Mouse (Mus musculus): ENCODE data around the gene Jmjd8.
A peak's percentile ranks its signal among the peaks of the same experiment; 100 is the strongest.

The Jmjd8 gene

DNA sequence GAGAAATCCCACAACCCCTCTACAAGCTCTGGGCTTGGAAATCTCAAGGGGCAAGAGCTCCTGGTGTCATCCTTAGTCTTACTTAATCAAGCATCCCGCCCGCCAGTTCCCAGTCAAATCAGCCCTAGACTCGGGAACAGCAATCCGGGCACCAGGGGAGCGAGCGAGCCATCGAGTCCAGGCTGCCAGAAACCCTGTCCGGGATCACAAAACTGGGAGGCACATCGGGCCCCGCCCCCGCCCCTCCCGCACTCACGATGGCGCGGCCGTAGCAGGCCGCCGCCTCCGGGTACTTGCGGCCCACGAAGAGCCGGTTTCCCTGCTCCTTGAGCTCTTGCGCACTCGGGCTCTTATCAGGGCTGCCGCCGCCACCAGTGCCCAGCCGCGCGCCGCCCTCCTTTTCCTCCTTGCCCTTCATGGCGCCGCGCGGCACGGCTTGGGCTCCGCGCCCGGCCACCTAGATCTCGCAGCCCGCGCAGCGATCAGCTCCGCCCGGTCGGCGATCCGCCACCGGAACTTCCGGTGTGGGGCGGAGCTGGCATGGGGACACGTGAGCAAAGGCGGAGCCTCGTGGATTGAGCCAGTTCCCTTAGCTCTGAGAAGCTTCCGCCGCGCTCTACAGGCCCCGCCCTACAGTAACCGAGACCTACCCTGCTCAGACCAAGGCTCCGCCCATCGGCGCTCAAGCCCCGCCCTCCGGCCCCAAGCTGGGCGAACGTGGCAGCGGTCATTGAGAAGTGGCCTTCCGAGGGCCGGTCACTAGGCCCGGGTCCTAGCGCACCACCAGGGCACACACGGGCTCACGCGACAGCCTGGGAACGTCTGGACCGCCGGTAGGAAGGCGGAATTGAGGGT is 4.0 kb downstream of the Jmjd8 start:
- DNase-seq (ENCODE audit: low spot score) = peak; percentile 100

DNA sequence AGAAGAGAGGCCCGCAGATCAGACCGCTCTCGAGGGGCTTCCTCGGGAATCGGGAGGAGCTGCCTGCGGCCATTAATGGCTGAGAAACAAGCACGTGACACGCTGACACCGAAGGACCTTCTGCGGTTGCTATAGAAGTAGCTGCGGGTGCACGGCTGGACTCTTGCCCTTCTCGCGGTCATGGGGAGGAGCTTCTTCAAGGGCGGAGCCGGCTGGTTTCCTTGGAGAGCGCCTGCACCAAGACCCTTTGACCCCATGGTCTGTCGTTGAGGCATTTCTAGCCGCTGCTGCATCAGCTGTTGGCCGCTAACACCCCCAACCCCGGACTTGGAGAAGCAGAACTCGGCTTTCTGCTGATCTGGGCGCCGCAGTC is 4.6 kb downstream of the Jmjd8 start, which contains the start of gene Stub1:
Stub1 (minus strand) TSS at position 114 of the 373 bp plus-strand sequence.
- peak; percentile 93 for DNase-seq (ENCODE audit: low spot score)

DNA sequence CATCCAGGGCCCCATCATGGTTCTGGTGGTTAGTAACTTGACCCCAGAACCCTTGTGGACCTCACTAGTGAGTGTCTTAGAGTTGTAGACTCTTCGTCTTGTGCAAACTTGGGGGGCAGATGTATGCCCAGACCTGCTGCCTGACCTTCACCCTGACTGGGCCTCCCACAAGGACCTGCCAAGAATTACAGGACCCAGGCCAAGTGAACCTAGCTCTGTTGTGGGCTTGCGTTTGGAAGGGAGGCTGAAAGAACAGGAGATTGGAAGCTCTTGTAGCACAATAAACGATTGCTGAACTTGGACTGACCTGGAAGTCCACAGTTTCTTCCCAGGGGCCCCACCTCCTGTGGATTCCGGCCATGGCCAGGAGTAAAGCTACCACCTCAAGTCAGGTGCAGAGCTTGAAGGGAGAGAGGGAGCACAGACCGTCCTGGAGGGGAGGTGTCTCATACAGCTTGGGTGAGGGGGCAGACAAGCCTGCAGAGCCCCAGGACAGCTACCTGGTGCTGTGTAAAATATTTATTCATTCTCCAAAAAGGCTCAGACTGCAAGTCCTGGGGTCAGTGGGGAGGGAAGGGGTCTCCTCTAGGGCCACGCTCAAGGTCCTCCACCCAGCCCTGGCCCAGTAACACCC is 5.4 kb downstream of the Jmjd8 start:
- no peak for DNase-seq (ENCODE audit: low spot score)

DNA sequence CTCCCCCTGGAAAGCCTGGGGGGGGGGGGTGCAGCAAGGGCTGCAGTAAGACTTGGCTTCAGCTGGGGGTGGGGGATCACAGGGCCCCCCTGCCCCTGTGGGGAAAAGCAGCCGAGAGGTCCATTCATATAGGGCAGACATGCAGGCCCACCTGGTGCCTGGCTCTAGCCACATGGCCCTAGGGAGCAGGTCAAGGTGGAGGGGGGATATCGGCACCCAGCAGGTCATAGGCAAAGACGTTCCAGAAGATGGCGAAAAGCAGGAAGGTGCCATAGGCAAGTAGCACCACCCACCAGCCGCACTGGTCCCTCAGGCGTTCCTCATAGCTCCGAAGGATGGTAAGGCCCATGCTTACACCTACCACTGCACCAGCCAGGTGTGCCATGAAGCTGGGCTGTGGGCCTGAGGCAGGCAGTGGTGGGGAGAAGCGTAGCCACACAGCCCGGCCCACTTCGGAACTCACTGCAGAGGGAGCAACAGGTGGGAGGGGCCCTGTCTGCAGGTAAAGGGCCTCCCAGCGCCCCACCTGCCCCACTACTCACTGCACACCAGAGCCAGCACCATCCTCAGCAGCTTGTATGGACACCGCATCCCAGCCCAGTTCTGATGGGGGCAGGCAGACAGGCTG is 6.0 kb downstream of the Jmjd8 start:
- DNase-seq (ENCODE audit: low spot score) = no peak

DNA sequence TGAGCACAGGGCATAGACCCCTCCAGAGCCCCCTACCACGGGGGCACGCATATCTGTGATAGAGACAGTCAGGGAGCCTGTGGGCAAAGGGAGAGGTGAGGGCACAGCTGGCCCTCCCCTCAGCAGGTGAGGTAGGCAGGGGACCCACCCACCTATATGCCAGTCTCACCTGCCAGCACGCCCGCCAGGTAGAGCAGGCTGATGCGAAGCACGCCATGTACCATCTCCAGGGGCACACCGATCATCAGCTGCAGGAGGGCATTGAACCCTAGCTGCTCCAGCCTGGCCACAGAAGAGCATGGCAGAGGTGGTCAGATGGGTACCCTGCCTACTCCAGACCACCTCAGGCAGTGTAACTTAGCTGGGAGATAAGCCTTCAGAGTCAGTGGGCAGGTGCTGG is 6.6 kb downstream of the Jmjd8 start:
- DNase-seq (ENCODE audit: low spot score) = no peak

DNA sequence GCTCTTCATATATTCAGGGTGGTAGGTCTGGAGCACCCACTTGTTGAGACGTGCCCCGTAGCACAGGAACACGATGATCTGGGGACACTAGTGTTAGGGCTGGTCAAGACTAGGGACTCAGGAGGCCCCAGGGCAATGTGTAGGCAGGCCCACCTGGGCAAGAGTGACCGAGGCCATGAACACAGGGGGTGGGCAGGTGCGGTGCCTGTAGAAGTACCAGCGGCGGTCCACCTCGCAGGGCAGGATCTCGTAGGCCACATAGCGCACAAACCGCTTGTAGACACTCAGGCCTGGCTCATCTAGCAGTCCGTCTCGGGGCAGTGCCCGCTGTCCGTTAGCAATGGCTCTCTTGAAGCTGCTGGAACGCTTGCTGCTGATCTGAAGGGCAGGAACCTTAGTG is 7.1 kb downstream of the Jmjd8 start:
- no peak for DNase-seq (ENCODE audit: low spot score)

DNA sequence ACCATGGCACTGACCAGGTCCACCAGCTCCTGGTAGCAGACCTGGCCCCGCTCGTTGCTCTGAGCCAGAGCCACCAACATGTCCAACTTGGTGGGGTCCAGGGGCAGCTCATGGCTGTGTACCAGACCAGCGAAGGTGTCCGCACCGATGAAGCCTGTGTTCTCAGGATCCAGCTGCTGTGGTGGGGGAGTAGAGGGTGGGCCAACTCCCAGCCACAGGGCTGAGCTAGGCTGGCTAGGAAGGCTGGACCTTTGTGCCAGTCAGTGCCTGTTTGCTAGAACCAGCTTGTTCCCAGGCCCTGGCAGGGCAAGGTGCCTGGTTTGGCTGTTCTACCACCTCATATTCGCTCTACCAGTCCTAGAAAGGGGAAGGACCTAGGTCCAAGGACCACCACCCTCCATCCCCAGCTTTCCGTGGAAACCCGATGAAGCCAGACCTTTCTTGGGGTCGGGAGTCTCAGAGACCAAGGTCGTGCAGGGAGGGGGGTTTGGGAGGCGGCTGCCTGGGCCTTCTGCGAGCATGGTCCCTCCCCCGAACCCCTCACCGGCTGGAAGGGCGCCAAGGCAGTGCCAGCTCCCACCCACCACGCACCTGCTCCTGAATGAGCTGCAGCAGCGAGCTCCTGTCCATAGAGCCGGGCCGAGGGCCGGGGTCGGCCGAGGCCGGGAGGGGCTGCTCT is 7.9 kb downstream of the Jmjd8 start:
- DNase-seq (ENCODE audit: low spot score) = peak; percentile 83

DNA sequence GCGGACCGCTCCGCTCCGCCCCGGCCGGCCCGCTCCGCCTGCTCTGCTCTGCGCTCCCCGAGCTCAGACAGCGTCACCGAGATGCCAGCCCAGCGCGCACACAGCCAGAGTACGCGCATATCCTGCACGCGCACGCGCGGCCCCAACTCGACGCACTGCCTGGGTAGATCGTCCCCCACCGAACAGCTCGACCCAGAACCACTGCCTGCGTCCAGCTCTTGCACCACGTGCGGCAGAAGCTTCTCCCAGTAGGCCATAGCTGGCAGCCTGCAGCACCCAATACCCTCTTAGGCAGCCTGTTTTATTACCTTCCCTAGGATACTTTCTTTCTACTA is 8.4 kb downstream of the Jmjd8 start, which contains the start of gene Rhbdl1:
Rhbdl1 (minus strand) TSS at position 220 of the 335 bp plus-strand sequence.
- DNase-seq (ENCODE audit: low spot score) = peak; percentile 84

DNA sequence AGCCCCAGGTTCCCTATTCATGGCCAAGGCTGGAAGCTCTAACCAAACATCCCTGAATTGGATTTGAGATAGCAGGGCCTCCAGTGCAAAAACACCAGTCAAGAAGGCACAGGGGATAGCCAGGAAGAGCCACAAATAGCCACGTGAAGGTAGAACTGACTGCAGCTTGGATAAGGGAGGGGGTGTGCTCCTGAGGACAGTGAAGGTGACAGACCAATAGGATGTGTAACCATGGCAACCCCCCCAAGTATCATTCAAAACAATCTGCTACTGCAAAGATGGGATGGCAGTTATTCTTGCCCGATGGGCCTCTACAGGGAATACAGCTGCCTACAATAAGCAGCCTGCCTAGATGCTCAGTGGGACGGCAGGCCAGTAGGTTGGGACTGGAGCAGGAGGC is 8.9 kb downstream of the Jmjd8 start:
- DNase-seq (ENCODE audit: low spot score) = no peak

DNA sequence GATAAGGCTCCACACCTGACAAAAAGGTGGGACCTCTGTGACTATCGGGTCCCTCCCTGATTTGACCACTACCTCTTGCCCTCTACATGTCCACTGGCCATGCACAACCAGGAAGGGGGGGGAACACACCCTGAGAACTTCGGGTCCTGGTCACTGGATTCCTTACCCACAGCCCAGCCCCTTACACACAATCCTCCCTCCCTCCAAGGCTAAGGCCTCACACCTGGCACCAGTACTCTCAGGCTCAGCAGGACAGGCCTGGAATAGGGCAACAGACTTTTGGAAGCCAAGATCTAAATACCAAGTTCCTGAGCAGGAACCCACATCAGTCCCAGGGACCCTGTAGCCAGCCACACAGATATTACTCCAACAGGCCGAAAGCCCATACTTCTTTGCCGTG is 10.2 kb downstream of the Jmjd8 start:
- DNase-seq (ENCODE audit: low spot score) = no peak

DNA sequence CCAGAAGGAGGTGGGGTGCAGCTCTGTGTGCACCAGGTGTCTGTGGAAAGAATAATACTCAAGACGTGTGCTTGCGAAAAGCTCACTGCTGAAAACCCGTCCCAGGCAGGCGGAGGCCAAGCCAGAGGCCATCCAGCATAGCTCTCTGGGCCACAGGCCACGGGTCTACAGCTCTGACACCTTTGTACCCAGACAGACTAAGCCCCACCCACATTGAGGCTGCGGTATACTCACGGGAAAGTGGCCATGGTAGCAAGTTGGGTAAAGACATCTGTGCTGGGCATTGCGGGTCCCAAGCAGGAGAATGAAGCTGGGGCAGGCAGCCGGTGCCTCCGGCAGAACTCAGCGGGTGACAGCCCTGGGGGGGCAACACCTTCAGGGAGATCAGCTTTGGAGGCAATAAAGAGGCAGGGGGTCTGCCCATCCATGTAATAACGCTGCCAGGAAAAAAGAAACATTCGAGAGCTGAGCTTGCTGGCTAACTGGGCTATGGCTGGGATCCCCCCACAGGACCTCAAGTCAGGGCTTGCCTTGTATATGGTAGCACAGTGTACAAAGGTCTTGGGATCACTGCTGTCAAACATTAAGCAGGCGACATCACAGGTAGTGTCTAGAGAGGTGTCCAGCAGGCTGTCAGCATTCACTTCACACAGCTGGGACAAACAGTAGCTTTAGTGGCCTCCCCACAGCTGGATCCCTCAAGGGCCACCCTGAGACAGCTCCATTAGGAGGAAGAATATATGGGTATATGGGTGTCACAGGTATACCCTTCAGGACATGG is 11.0 kb downstream of the Jmjd8 start:
- no peak for DNase-seq (ENCODE audit: low spot score)

DNA sequence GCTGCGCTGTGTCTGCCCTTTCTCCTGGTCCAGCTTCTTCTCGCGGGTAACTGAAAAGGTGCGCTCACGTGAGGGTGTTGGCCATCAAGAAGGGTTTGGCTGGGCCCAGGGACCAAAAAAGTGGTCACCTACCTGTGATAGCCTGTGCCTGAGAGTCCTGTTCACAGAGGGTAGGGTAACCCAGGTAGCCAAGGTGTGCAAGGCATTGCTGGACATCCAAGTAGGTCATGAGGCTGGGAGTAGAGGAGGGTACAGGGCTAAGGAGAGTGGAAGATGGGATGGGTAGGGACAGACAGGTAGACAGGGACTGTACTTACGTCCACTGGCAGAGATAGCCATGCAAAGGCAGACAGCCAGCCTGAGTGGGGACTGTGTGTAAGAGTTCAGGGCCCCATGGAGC is 11.9 kb downstream of the Jmjd8 start:
- no peak for DNase-seq (ENCODE audit: low spot score)

DNA sequence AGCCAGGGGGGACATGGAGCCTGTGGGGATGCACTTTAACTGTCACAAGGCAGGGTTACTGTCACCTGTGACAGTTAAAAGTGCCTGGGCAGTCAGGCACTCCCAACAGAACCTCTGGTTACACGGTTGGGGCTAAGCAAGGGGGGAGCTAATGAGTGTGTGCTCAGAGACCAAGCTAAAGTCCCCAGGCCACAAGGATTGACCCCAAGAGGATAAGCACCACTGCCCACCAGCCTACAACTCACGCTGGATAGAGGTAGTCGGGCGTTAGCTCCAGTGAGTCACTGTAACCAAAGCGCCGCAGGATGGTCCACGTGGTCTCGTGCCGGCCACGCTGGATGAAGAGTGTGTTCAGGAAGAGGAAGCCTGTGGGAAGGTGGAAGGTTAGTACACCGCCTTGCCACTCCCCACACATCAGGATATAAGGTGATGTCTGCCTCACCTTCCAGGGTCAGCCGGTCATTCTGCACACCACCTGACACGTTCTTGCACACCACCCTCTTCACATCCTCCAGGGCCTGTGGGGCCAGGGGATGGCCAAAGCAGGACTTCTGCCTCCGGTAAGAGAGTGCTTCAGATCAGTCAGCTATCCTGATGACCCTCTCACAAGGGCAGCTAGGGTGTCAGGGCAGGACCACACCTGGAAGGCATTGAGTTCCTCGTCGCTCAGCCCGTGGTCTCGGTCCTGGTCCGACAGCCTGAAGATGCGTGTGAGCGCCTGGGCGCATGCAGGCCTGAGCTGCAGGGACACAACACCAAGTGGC is 12.6 kb downstream of the Jmjd8 start, which contains the start of gene Gm20683:
Gm20683 (minus strand) TSS at position 647 of the 764 bp plus-strand sequence.
- no peak for DNase-seq (ENCODE audit: low spot score)

DNA sequence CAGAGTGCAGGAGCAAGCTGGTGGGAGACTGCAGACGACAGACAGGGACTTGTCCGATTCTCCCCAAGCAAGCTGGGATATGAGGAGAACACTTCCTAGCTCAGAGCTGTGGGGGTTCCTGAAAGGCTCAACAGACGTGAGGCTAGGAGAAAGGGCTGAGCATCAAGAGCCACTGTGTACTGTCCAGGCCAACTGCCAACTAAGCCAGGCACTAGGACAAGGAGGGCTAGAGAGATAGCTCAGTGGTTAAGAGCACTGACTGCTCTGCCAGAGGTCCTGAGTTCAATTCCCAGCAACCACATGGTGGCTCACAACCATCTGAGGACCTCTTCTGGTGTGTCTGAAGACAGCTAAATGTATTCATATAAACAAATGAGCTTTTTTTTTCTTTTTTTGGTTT is 13.8 kb downstream of the Jmjd8 start:
- DNase-seq (ENCODE audit: low spot score) = no peak

DNA sequence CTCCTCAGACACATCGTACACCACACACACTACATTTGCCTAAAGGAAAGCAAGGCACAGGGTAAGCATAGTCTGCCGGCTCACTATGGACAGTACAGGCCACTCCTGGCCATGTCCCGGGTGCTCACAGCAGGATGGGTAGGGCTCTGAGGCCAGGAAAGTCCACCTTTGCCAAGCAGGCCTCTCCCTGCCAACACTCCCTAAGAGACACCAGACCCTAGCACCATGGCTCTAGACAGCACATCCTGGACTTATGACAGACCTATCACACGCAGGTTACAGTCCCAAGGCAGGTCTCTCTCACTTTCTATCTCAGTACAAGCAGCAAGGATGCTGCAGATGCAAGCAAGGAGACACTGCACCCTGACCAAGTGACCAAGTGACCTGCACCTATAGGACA is 14.5 kb downstream of the Jmjd8 start:
- DNase-seq (ENCODE audit: low spot score) = no peak

DNA sequence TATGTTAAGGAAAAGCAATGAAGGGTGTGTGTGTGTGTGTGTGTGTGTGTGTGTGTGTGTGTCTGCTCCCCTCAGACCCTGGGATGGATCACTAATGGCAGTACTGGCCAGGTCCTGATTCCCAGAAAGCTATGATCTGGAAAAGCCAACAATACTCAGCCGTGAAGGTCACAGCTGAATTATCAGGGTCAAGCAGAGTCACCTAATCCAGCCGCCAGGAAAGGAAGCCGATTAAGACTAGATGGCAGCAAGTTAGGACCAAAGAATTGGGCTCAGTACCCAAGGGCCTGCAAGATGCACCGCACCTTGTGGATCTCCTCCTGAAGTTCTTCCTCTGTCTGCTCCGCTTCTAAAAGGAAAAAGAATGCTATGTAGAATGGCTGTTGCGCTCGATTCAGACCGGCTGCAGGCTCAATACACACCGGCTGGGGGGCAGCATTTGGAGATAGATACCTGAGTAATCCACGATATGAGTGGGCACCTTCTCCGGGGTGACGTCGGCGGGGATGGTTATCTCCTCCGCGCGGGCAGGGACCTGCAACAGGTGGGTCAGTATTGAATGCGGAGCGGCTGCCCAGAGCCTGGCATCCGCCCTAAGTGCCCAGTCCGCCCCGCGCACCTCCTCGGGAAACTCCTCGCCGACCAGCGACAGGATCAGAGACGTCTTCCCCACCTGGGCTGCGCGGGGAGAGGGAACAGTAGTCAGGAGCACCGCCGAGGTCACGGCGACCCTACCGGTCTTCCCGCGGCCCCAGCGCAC is 15.1 kb downstream of the Jmjd8 start:
- DNase-seq (ENCODE audit: low spot score) = no peak

DNA sequence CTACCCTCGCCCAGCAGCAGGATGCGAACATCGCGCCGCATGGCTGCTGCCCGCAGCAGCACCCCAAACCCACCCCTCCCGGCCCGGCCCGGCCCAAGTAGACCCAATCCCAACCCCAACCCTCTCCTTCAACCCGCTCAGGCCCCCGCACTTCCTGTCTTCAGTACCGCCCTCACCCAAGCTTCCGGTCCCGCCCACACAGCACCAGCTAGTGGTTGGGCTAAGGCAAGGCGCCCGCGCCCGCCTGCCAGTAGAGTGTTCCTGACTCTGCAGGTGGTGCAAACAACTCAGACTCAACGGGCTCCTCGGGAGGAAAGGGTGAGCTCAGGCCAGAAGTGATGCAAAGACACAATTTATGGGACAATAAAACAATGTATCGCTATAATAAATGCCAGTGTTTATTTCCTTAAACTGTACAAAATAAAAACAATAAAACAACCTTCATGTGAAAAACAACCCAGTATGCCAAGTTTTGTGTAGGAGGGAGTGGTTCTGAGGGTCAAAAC is 15.8 kb downstream of the Jmjd8 start, which contains the start of gene Rhot2:
Rhot2 (minus strand) TSS at position 456 of the 506 bp plus-strand sequence.
- peak; percentile 96 for DNase-seq (ENCODE audit: low spot score)

DNA sequence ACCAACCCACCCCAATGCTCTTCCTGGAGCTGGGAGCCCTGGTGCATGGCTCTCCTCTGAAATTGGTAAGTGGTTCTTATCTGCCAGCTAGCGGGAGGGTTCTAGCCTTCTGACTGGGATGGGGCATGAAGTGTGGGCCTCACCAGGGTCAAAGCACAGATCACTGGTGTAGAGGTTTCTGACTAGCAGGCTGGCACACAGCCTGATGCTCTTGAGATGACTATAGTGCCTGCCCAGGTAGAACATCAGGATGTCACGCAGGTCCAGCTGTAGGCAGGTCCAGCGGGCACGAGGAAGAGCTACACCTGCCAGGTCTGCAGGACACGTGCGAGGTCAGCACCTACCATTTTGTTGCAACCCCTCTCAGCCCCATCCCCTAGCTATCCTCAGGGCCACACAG is 31.6 kb downstream of the Jmjd8 start:
- DNase-seq (ENCODE audit: low spot score) = no peak

DNA sequence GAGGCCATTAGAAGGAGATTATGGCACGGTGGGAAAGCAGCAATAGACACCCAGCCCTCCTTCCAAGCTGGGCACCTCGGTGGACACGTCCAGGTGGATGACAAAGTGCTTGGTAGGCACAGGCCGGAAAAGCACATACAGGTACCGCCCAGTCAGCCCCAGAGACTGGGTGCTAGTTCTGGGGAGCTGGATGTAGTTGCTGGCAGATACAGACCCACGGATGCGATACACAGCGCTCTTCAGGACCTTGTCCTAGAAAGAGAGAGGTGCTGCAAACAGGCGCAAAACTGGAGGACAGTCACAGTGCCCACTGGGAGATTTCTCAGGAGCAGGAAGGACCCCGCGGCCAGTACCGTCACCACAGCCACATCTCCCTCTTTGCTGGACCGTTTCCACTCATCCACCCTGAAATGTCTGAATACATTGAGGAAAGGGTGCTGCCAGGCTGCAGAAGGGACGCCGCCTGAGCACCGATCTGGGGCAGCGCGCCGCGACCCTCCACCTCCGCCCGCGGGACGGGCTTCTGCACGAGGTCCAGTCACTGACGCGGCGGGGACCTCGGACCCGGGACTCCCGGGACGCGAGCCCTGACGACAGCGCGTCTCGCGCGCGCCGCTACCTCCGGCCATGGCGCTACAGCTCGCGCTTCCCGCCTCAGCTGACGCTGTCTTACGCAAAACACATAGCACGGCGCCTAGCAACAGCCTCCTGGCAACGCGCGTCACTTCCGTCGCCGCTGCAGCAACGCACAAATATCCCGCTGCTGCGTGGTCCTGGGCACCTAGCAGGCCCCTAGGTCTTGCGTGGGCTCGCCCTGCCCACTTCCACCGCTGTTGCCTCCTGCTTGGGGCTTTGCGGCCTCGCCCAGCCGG is 32.4 kb downstream of the Jmjd8 start, which contains the start of gene Wdr90:
Wdr90 (minus strand) TSS at position 670 of the 872 bp plus-strand sequence.
- DNase-seq (ENCODE audit: low spot score) = peak; percentile 90

Measured in testis, postnatal 10 days (tissue).